ENCODE assay signal across 14 mouse cellular contexts in the genomic region with DNA sequence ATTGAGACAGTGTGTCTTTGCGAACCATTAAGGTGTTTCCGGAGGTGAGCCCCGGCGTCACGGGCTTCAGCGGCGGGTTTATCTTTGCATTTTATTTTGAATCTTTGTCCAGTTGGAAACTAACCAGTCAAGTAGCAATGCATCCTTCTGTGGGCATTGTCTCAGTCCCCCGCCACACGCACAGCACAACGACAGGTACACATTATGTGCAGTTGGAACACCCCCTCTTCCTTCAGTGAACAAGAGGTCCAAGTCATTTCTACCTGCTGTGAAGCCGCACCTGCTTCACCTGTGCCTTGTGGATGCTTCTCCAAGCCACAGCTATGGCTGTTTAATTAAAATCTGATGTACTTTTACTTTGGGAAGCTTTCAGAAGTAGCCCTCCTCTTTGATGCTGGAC. TPM values are rescaled to one million over a fixed set of nuclear protein-coding genes. Genes with fewer than 3 reads are reported as not detected.
DNase-seq lines count a peak whose midpoint lies in the region; ATAC-seq lines count a peak whose summit lies in the region.
"Had no signal": no experiment of that assay in that cellular context is flagged by ENCODE, and none has a peak within 500 bp of the region (broad histone marks: within the 10 kb centered on the region; RNA-seq: fewer than 3 reads in every experiment).

No protein-coding gene starts in this region.

- no peak for DNase-seq in cerebellum, postnatal 4 days (ENCODE audit: low spot score in 2 of 2)
- peak; percentile 60 for DNase-seq in cerebellum, adult 8-10 months
- DNase-seq in cerebellum, postnatal 14 days: peak; percentile 54 to 72
- no peak for DNase-seq in left cerebral cortex, adult 11 months (ENCODE audit: low spot score)
- no peak for DNase-seq in heart, adult 11 months
- no peak for DNase-seq in midbrain, embryonic 11.5 days (ENCODE audit: low spot score, missing footprints)

- ATAC-seq in cerebellum, adult (ENCODE audit: insufficient number of reproducible peaks, low FRiP score, low TSS enrichment): 0 out of 2 replicates have a peak, but pooled peaks have one; percentile 18
- ATAC-seq in midbrain, embryonic 11.5 days (ENCODE audit: low FRiP score): no peak
- ATAC-seq: CD4-positive, CD25-positive, alpha-beta regulatory T cell, adult 4 months; inflammation-experienced regulatory T-cells, adult 6 months had no signal

- peaks cover 23% of the 10 kb centered on the region for H3K27me3 ChIP-seq in midbrain, embryonic 11.5 days (ENCODE audit: control insufficient read depth, insufficient read depth, low read length)

- no peaks in the 10 kb centered on the region for H3K4me1 ChIP-seq in midbrain, embryonic 11.5 days (ENCODE audit: control insufficient read depth, insufficient read depth, low read length)

- no peak overlapping the region for H3K9ac ChIP-seq in midbrain, embryonic 11.5 days (ENCODE audit: low read length)
- H3K9ac ChIP-seq: forebrain, postnatal 0 days; heart, embryonic 13.5 days had no signal

- no peak overlapping the region for H3K4me2 ChIP-seq in midbrain, embryonic 11.5 days

- no peak overlapping the region for H3K27ac ChIP-seq in midbrain, embryonic 11.5 days (ENCODE audit: low read depth, low read length)
- H3K27ac ChIP-seq: embryonic facial prominence, embryonic 13.5 days; forebrain, embryonic 13.5 days; heart, embryonic 13.5 days had no signal

- 84% methylated on average over 11 of the region's 11 CpGs for WGBS in midbrain, embryonic 11.5 days

- no peaks in the 10 kb centered on the region for H3K36me3 ChIP-seq in midbrain, embryonic 11.5 days (ENCODE audit: control insufficient read depth, insufficient read depth, low read length)
- H3K36me3 ChIP-seq: embryonic facial prominence, embryonic 13.5 days; G1E; heart, embryonic 13.5 days had no signal

- H3K9me3 ChIP-seq in midbrain, embryonic 11.5 days (ENCODE audit: control insufficient read depth, low read length): no peaks in the 10 kb centered on the region
- H3K9me3 ChIP-seq: embryonic facial prominence, embryonic 13.5 days; forebrain, embryonic 13.5 days; G1E; heart, embryonic 13.5 days had no signal

- H3K4me3 ChIP-seq in midbrain, embryonic 11.5 days (ENCODE audit: low read depth, low read length): no peak overlapping the region

RNA-seq across cellular contexts. Expression of a gene that starts 0.8 kb away (rescaled TPM):
- polyA plus RNA-seq in midbrain, embryonic 11.5 days (2014; fragmentation: Nextera tagmentation; extraction: Ambion mirVana): 0.56 and 0.77 TPM in 2 replicates
- polyA plus RNA-seq: CD4-positive, CD25-positive, alpha-beta regulatory T cell, adult 4 months; G1E; inflammation-experienced regulatory T-cells, adult 6 months had no signal

RNA-seq across cellular contexts. Expression of a gene that starts 51.9 kb away (rescaled TPM):
- polyA plus RNA-seq in midbrain, embryonic 11.5 days (2014; fragmentation: Nextera tagmentation; extraction: Ambion mirVana): 18.3 and 21.5 TPM in 2 replicates

Comparison
In these comparisons a context has a peak if more than half of its experiments do, and no peak if none do; other contexts are left out.
1. DNase-seq: peak in cerebellum, adult 8-10 months (single experiment) and cerebellum, postnatal 14 days (2 of 2); none in cerebellum, postnatal 4 days (0 of 2), left cerebral cortex, adult 11 months (single experiment), heart, adult 11 months (single experiment) and midbrain, embryonic 11.5 days (single experiment).